2 mouse cellular contexts compared by ENCODE assay signal in genomic region chr8:121585159-121585825, GRCm38 (mm10).
A peak's percentile ranks its signal among the peaks of the same experiment; 100 is the strongest.
TF ChIP-seq lines count a peak whose summit lies in the region.

No protein-coding gene starts in this region.

TF ChIP-seq in C2C12, 6 proteins besides CTCF, POLR2A, EP300 and RAD21 (continued from another document):
- TF ChIP-seq MAX (IDR thresholded peaks at IDR 0.05) (peak; percentile 19), USF1 (IDR thresholded peaks at IDR 0.05; ENCODE audit: low read depth) (peak; percentile 75)

TF ChIP-seq in myocyte, 11 proteins besides CTCF, POLR2A, EP300 and RAD21 (continued from another document):
- TF ChIP-seq MYOG (IDR thresholded peaks at IDR 0.05; ENCODE audit: control insufficient read depth in 1 of 3, insufficient read depth in 1 of 3, insufficient read length in 2 of 3, low read depth in 2 of 3) (peak in 1 of 3 experiments; percentile 15), TCF12 (IDR thresholded peaks at IDR 0.05; ENCODE audit: insufficient read depth, poor library complexity, severe bottlenecking) (no peak), POLR2AphosphoS2 (IDR thresholded peaks at IDR 0.05; ENCODE audit: insufficient read length, low read depth) (peak; percentile 80)
